Mouse (Mus musculus) small intestine, adult 2 months (tissue): ENCODE measurements around the gene Ebf1. TPM values are rescaled to one million over a fixed set of nuclear protein-coding genes. Genes with fewer than 3 reads are reported as not detected.

Source experiments
- H3K27ac ChIP-seq: fragments of 200-500 bp; 2 replicates; pipeline ENCODE4 v1.5.1; 2012; ENCODE audit warnings: low read depth, low read length, control low read depth, inconsistent platforms; ENCODE audit not compliant: insufficient read depth
- H3K27me3 ChIP-seq: fragments of 200-500 bp; 2 replicates; pipeline ENCODE4 v1.6.1; 2012; ENCODE audit warnings: mild to moderate bottlenecking, moderate library complexity, low read length, inconsistent platforms; ENCODE audit not compliant: control insufficient read depth, insufficient read depth
- H3K36me3 ChIP-seq: fragments of 200-500 bp; 2 replicates; pipeline ENCODE4 v1.6.1; 2012; ENCODE audit warnings: mild to moderate bottlenecking, low read length, control low read depth, inconsistent platforms; ENCODE audit not compliant: control insufficient read depth, insufficient read depth
- H3K4me1 ChIP-seq: fragments of 200-500 bp; 2 replicates; pipeline ENCODE4 v1.6.1; 2012; ENCODE audit warnings: low read length, inconsistent platforms, mixed read lengths; ENCODE audit not compliant: control insufficient read depth, insufficient read depth, insufficient read length
- H3K4me3 ChIP-seq: fragments of 200-500 bp; 2 replicates; pipeline ENCODE4 v1.5.1; 2012; ENCODE audit warnings: low read depth, mild to moderate bottlenecking, control low read depth, inconsistent platforms, low read length, moderate library complexity
- CTCF ChIP-seq: fragments of 200-500 bp; IDR thresholded peaks from 2 replicates; pipeline ENCODE4 v1.5.1; 2012; ENCODE audit warnings: low read depth, mild to moderate bottlenecking, control low read depth, inconsistent platforms, low read length, moderate library complexity, mixed read lengths; ENCODE audit not compliant: insufficient replicate concordance, insufficient read length; ENCODE audit errors: extremely low read depth
- POLR2A ChIP-seq: fragments of 200-500 bp; IDR thresholded peaks from 2 replicates; pipeline ENCODE4 v1.6.1; 2012; ENCODE audit warnings: low read depth, mild to moderate bottlenecking, control low read depth, inconsistent platforms, low read length, moderate library complexity
- WGBS: fragments of 180-500 bp; shearing (Covaris S2); methylation state at CpG from one replicate; pipeline ENCODE4 v1.1.7; 2018; 5-methylcytosine and 5-hydroxymethylcytosine counted together
- polyA plus RNA-seq: library from polyadenylated mRNA; depleted of rRNA; stranded (reverse); fragments of >200 nt; gene quantifications from 2 replicates; pipeline ENCODE4 v1.2.3, GENCODE M21; 2012

Gene Ebf1
- polyA plus RNA-seq, 1 experiment = 2.5 TPM

- Histone ChIP-seq H3K27ac (no peak overlapping the region), H3K4me3 (no peak overlapping the region), H3K4me1 (no peaks in the 10 kb centered on the region), H3K36me3 (no peaks in the 10 kb centered on the region), H3K27me3 (no peaks in the 10 kb centered on the region)
- 79% methylated on average over 5 of the region's 5 CpGs for WGBS
- TF ChIP-seq POLR2A (no peak), CTCF (no peak)
Observed at GRCm38 (mm10) chr11:44655468-44655867, 38.4 kb downstream of the Ebf1 start.

- H3K4me1 ChIP-seq = no peaks in the 10 kb centered on the region
- H3K27me3 ChIP-seq = no peaks in the 10 kb centered on the region
- no peaks in the 10 kb centered on the region for H3K36me3 ChIP-seq
- no peak overlapping the region for H3K4me3 ChIP-seq
- no peak for TF ChIP-seq POLR2A
- TF ChIP-seq CTCF = no peak
- no peak overlapping the region for H3K27ac ChIP-seq
Observed at GRCm38 (mm10) chr11:44656916-44657315, 39.8 kb downstream of the Ebf1 start.

- TF ChIP-seq POLR2A (no peak), CTCF (no peak)
- WGBS = 76% methylated on average over 6 of the region's 6 CpGs
Observed at GRCm38 (mm10) chr11:44657833-44658395, 40.8 kb downstream of the Ebf1 start.

GRCm38 (mm10) chr11:44661875-44662274 is 44.8 kb downstream of the Ebf1 start:
- Histone ChIP-seq H3K36me3 (no peaks in the 10 kb centered on the region), H3K27me3 (no peaks in the 10 kb centered on the region), H3K27ac (no peak overlapping the region), H3K4me1 (no peaks in the 10 kb centered on the region), H3K4me3 (no peak overlapping the region)
- no peak for TF ChIP-seq POLR2A
- no peak for TF ChIP-seq CTCF
- 68% methylated on average over 5 of the region's 5 CpGs for WGBS

More at GRCm38 (mm10) chr11:44657833-44658395, 40.8 kb downstream of the Ebf1 start:
- H3K27ac ChIP-seq = no peak overlapping the region
- H3K27me3 ChIP-seq = no peaks in the 10 kb centered on the region
- H3K36me3 ChIP-seq = no peaks in the 10 kb centered on the region
- no peaks in the 10 kb centered on the region for H3K4me1 ChIP-seq
- no peak overlapping the region for H3K4me3 ChIP-seq

GRCm38 (mm10) chr11:44663609-44664141 is 46.6 kb downstream of the Ebf1 start:
- Histone ChIP-seq H3K27me3 (no peaks in the 10 kb centered on the region), H3K27ac (no peak overlapping the region), H3K4me1 (no peaks in the 10 kb centered on the region), H3K36me3 (no peaks in the 10 kb centered on the region), H3K4me3 (no peak overlapping the region)
- no peak for TF ChIP-seq CTCF
- no peak for TF ChIP-seq POLR2A
- WGBS = 64% methylated on average over 4 of the region's 4 CpGs

GRCm38 (mm10) chr11:44665156-44665682 is 48.1 kb downstream of the Ebf1 start:
- TF ChIP-seq POLR2A (no peak), CTCF (no peak)
- H3K4me3 ChIP-seq = 0 out of 2 replicates have a peak overlapping the region, but pooled peaks have one; percentile 28
- no peaks in the 10 kb centered on the region for H3K36me3 ChIP-seq
- H3K4me1 ChIP-seq = no peaks in the 10 kb centered on the region
- WGBS = 11% methylated on average over 18 of the region's 18 CpGs
- H3K27ac ChIP-seq = peak overlapping the region; percentile 16; the same call in 1 of the 2 replicates
- no peaks in the 10 kb centered on the region for H3K27me3 ChIP-seq

- 56% methylated on average over 7 of the region's 7 CpGs for WGBS
- Histone ChIP-seq H3K4me3 (no peak overlapping the region), H3K36me3 (no peaks in the 10 kb centered on the region), H3K4me1 (no peaks in the 10 kb centered on the region), H3K27me3 (no peaks in the 10 kb centered on the region), H3K27ac (no peak overlapping the region)
- no peak for TF ChIP-seq POLR2A
- no peak for TF ChIP-seq CTCF
Observed at GRCm38 (mm10) chr11:44665741-44666531, 48.8 kb downstream of the Ebf1 start.
